Mouse (Mus musculus) gonadal fat pad, adult 2 months (tissue): ENCODE measurements around the gene Elf1. TPM values are rescaled to one million over a fixed set of nuclear protein-coding genes. Genes with fewer than 3 reads are reported as not detected.
"Not testable (repeated sequence)": the region's sequence is repeated elsewhere in the genome, so short reads cannot be mapped to it uniquely, and the experiment has no call there.

Source experiments
- DNase-seq: peaks from one replicate; pipeline ENCODE4 v3.0.0-alpha.2; 2012; ENCODE audit warnings: low read depth
- polyA plus RNA-seq: library from polyadenylated mRNA; depleted of rRNA; stranded (reverse); fragments of >200 nt; gene quantifications from 2 replicates; pipeline ENCODE4 v1.2.3, GENCODE M21; 2012; rRNA removed

Elf1 gene
- polyA plus RNA-seq = 16.1 TPM in 2 replicates

- no peak for DNase-seq
Observed at GRCm38 (mm10) chr14:79480624-79481338, at the start of gene Elf1. TSS of gene Elf1 (plus strand) at chr14:79481194.

GRCm38 (mm10) chr14:79434068-79434467, 46.9 kb upstream of the Elf1 start:
- no peak for DNase-seq

- no peak for DNase-seq
Observed at GRCm38 (mm10) chr14:79440655-79441054, 40.3 kb upstream of the Elf1 start.

GRCm38 (mm10) chr14:79441441-79441840, 39.6 kb upstream of the Elf1 start:
- DNase-seq = no peak

GRCm38 (mm10) chr14:79444601-79445000, 36.4 kb upstream of the Elf1 start:
- DNase-seq = no peak

- DNase-seq = no peak
Observed at GRCm38 (mm10) chr14:79445055-79445620, 35.9 kb upstream of the Elf1 start.

GRCm38 (mm10) chr14:79451681-79452590, 29.1 kb upstream of the Elf1 start, which contains the start of gene Kbtbd6:
TSS of gene Kbtbd6 (plus strand) at chr14:79451835.
- DNase-seq = peak; percentile 71

- DNase-seq = not testable (repeated sequence)
Observed at GRCm38 (mm10) chr14:79452591-79452934, 28.4 kb upstream of the Elf1 start.

- DNase-seq = no peak
Observed at GRCm38 (mm10) chr14:79460401-79460800, 20.6 kb upstream of the Elf1 start.

- DNase-seq = no peak
Observed at GRCm38 (mm10) chr14:79460988-79461387, 20.0 kb upstream of the Elf1 start.

- DNase-seq = no peak
Observed at GRCm38 (mm10) chr14:79465623-79466022, 15.4 kb upstream of the Elf1 start.

GRCm38 (mm10) chr14:79467621-79468020, 13.4 kb upstream of the Elf1 start:
- no peak for DNase-seq

GRCm38 (mm10) chr14:79473384-79473783, 7.6 kb upstream of the Elf1 start:
- no peak for DNase-seq

- DNase-seq = no peak
Observed at GRCm38 (mm10) chr14:79481339-79482151, 551 bp downstream of the Elf1 start, which contains the start of gene Wbp4. TSS of gene Wbp4 (minus strand) at chr14:79481520.

GRCm38 (mm10) chr14:79482251-79482661, 1.3 kb downstream of the Elf1 start:
- no peak for DNase-seq

GRCm38 (mm10) chr14:79482747-79483355, 1.9 kb downstream of the Elf1 start:
- no peak for DNase-seq

GRCm38 (mm10) chr14:79483611-79484120, 2.7 kb downstream of the Elf1 start:
- DNase-seq = no peak

- DNase-seq = no peak
Observed at GRCm38 (mm10) chr14:79486617-79486992, 5.6 kb downstream of the Elf1 start.

- DNase-seq = no peak
Observed at GRCm38 (mm10) chr14:79486993-79487731, 6.2 kb downstream of the Elf1 start.

GRCm38 (mm10) chr14:79488531-79488930, 7.5 kb downstream of the Elf1 start:
- no peak for DNase-seq
